Mouse (Mus musculus) neutrophil, adult 5-6 weeks (primary cell): ENCODE data around the gene Foxn3. TPM values are rescaled to one million over a fixed set of nuclear protein-coding genes. Genes with fewer than 3 reads are reported as not detected.
A peak's percentile ranks its signal among the peaks of the same experiment; 100 is the strongest.

ENCODE experiments used
- ATAC-seq: fragments of 151-379, 151-347 bp; 2 replicates; pipeline ENCODE4 v1.8.0; 2017; ENCODE audit warnings: mild to moderate bottlenecking, moderate TSS enrichment; ENCODE audit not compliant: insufficient number of reproducible peaks, poor library complexity, low FRiP score, severe bottlenecking; ENCODE audit errors: extremely low read depth
- total RNA-seq: library from RNA; stranded (forward); fragments of 200-1000 nt; gene quantifications from 2 replicates; pipeline ENCODE4 v1.2.3, GENCODE M21; 2017

The Foxn3 gene
- total RNA-seq, 1 experiment from 2014 or later, result 92.8 TPM

GRCm38 (mm10) chr12:99153664-99154063 is 409.7 kb downstream of the Foxn3 start:
- no peak for ATAC-seq

GRCm38 (mm10) chr12:99150126-99150525 is 413.3 kb downstream of the Foxn3 start:
- ATAC-seq, result peak; percentile 53; the same call in 1 of the 2 replicates

- no peak for ATAC-seq
These were observed 414.2 kb downstream of the Foxn3 start for GRCm38 (mm10) chr12:99149193-99149592.
